Mouse (Mus musculus) CD4-positive helper T cell, adult 2 months (primary cell): ENCODE results near the gene Selenow.

Experiments used
- DNase-seq: peaks from one replicate; pipeline ENCODE4 v3.0.0-alpha.2; 2012; ENCODE audit warnings: low read depth, missing footprints, low spot score

Selenow gene

DNA sequence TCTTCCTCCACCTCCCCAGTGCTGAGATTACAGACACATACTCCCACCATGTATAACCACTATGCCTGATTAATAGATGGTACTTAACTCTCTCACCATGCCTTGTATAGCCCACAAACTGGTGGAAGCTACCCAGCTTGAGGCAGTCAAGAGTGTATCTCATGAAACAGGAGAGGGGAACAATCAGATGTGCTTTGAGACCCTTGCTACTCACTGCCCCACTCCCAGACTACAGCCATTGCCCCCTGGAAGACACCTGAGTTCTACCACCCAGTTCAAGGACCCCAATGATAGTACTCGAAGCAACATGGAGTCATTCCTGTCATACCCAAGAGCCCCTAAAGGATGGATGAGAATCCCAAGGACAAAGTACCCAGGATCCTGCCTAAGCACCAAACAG, 15.6 kb downstream of the Selenow start:
- DNase-seq, result no peak

DNA sequence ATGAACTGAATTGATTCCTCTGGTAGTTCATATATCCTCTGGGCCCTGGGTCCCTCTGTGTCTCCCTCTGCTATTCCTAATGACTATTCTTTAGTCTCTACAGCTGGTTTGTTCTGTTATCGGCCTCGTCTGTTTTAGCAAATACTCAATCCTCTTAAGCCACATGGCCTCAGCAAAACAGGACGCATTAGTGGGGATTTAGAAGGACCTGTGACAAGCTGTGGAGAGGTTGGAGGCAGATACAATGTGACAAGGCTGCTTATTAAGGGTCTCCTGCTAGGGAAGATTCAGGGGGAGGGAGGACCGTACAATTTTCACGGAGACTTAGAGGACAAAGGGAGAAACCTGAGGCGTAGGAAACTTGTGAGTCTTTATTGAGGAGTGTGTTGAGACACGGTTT, 16.3 kb downstream of the Selenow start:
- DNase-seq, result no peak

DNA sequence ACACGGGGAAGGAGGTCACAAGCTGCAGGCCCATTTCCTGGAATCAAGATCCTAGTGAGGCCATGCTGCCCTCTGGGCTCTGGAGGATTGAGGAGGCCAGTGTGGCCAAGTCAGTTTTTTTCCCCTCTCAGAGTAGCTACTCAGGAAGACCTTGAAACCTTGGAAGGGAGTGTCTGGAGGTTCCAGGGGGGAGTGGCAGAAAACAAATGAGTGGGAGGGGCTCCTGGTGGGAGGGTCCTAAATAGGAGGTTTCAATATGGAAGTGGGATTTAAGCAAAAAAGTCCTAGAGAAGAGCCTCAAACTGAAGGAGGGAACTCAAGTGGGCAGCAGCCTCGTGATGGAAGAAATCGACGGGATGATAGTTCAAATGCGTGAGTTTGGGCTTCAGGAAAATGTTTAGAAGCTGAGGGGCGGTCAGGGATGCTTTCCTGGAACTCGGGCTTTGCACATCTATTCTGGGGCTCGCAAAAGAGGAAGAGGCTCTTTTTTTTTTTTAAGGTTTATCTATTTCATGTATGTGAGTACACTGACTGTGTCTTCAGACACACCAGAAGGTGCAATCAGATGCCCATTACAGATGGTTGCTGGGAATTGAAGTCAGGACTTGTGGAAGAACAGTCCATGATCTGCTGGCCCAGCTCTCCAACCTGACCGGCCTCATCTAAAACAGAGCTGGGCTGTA, 20.7 kb downstream of the Selenow start:
- no peak for DNase-seq

DNA sequence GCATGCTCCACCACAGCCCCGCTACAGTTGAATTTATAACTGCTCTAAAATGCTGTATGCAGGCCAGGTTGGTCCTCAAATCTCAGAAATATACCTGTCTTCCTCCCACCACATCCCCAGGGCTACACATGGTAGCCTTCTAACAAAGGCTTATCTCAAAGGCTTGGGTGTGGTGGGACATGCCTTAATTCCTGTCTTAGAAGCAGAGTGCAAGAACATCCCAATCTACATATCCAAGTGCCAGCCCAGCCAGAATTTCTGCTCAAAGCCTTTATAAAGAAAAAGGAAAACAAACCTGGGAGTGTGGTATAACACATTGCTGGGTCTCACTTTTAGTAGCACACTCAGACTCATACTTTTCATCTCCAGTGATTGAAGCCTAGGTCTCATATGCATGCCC, 28.0 kb downstream of the Selenow start:
- no peak for DNase-seq

DNA sequence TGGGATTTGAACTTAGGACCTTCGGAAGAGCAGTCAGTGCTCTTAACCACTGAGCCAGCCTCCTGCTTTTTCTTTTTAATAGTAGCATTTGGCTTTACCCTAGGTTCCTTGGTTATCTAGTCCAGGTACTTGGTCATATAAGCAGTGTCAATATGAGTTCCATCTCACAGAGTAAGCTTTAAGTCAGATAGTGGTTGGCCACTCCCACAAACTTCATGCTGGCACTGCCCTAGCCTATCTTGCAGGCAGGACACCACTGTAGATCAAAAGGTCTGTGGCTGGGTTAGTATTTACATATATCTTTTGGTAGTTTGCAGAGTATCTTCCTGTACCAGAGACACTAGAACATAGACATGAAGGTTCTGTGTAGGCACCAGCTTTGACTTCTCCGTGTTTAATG, 38.1 kb downstream of the Selenow start:
- no peak for DNase-seq

DNA sequence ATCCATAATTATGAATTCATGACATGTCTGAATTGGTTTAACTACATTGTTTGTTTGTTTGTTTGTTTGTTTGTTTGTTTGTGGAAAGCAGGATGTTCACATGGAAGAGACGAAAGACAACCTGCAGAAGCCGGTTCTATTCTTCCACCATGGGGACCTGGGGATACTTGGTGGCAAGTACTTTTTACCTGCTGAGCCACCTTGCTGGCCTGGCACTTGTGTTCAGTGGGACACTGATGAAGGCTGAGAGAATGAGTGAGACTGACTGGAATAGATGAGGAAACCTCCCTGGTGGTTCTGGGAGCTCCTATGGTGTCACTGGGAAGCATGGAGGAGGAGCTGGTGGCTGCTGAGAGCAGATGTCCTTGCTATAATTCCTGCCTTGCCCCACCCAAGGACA, 39.9 kb downstream of the Selenow start, which contains the start of gene Crxos:
Gene Crxos (plus strand): TSS at position 301 of the 400 bp plus-strand sequence.
- no peak for DNase-seq

DNA sequence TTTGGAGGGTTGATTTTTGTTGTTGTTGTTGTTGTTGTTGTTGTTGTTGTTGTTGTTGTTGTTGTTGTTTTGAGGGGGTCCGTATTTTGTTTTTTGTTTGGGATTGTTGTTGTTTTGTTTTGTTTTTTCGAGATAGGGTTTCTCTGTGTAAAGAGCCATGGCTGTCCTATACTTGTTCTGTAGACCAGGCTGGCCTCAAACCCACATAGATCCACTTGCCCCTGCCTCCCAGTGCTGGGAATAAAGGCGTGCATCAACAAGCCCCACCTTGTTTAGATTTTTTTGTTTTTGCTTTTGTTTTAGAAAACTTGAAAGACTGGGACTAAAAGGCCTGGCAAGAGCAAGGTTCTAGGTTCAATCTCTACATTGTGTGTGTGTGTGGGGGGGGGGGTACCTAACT, 40.4 kb downstream of the Selenow start:
- no peak for DNase-seq

DNA sequence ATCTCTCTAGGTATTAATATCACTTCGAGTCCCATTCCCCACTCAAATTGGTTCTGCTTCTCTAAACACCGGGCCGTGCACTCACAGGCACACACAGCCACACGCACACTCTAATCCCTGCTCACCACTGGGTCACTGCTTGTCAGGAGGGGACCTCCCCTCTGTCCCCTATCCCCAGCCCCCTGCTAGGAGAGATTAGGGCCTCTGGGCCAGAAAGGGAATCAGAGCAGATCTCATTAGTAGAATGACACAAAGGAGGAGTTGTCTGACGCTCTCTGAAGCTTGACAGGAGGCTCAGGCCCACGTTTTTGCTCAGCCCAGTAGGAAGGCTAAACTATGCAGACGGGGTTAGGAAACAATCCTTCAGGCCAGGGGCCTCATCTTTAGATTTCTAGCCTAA, 40.8 kb downstream of the Selenow start:
- no peak for DNase-seq

DNA sequence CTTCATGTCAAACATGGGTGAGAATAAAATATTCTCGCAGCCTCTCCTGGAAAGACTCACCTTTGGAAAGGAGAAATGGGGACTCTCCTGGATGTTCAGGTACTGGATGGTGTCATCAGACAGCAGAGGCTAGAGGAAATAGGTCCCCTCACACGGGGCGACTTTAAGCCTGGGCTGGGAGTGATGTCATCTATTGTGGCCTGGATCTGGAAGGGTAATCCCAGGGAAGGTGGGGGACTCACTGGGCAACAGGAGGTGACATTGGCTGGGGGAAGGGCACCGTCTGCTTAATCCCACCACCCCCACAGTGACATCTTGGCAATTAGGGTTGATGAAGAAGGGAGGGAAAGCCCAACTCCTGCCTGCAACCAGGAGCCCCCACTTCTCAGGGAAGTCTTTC, 42.4 kb downstream of the Selenow start, which contains the start of gene Crx:
Gene Crx (minus strand): TSS at position 213 of the 400 bp plus-strand sequence.
- DNase-seq, result no peak
